In genomic region chr1:90201655-90202054, GRCm38 (mm10) we compare ENCODE assay signal across 22 mouse cellular contexts. TPM values are rescaled to one million over a fixed set of nuclear protein-coding genes. Genes with fewer than 3 reads are reported as not detected.
DNase-seq lines count a peak whose midpoint lies in the region; ATAC-seq and TF ChIP-seq lines count a peak whose summit lies in the region.
"Had no signal": no experiment of that assay in that cellular context is flagged by ENCODE, and none has a peak within 500 bp of the region (broad histone marks: within the 10 kb centered on the region; RNA-seq: fewer than 3 reads in every experiment).

No protein-coding gene starts in this region.

- TF ChIP-seq POLR2A in heart, adult 2 months (IDR thresholded peaks at IDR 0.05; ENCODE audit: insufficient read depth, low read depth, low read length) = no peak
- no peak for TF ChIP-seq POLR2A in ES-Bruce4 (IDR thresholded peaks at IDR 0.05; ENCODE audit: insufficient read depth, low read length)

- no peaks in the 10 kb centered on the region for H3K27me3 ChIP-seq in heart, adult 2 months (ENCODE audit: control insufficient read depth, insufficient read depth, low read length)
- H3K27me3 ChIP-seq in hindbrain, embryonic 15.5 days = peaks cover 8% of the 10 kb centered on the region
- peaks cover 3% of the 10 kb centered on the region for H3K27me3 ChIP-seq in hindbrain, embryonic 16.5 days (replicated peaks; ENCODE audit: control insufficient read depth, insufficient read depth, low read length)
- H3K27me3 ChIP-seq in ES-Bruce4 (ENCODE audit: control insufficient read depth, insufficient read depth, low read length, poor library complexity, severe bottlenecking) = no peaks in the 10 kb centered on the region
- peaks cover 33% of the 10 kb centered on the region for H3K27me3 ChIP-seq in embryonic facial prominence, embryonic 10.5 days (replicated peaks; ENCODE audit: low read depth, poor library complexity, severe bottlenecking)
- H3K27me3 ChIP-seq: embryonic facial prominence, embryonic 12.5 days; stomach, embryonic 15.5 days had no signal

- no peak overlapping the region for H3K9ac ChIP-seq in heart, adult 2 months (ENCODE audit: low read depth, low read length)
- H3K9ac ChIP-seq in hindbrain, embryonic 15.5 days = no peak overlapping the region
- no peak overlapping the region for H3K9ac ChIP-seq in hindbrain, embryonic 16.5 days (ENCODE audit: low read depth, low read length)
- no peak overlapping the region for H3K9ac ChIP-seq in ES-Bruce4 (ENCODE audit: low read depth, poor library complexity, severe bottlenecking)
- H3K9ac ChIP-seq: forebrain, postnatal 0 days; liver, embryonic 12.5 days; liver, postnatal 0 days; stomach, embryonic 15.5 days had no signal

- no peak for TF ChIP-seq EP300 in heart, adult 2 months (IDR thresholded peaks at IDR 0.05; ENCODE audit: insufficient read depth, low read depth, low read length)
- TF ChIP-seq EP300 in ES-Bruce4 (IDR thresholded peaks at IDR 0.05; ENCODE audit: insufficient read depth, low read depth, low read length) = no peak

- no peak for ATAC-seq in hindbrain, embryonic 15.5 days (ENCODE audit: low FRiP score, low read depth)
- ATAC-seq in hindbrain, embryonic 16.5 days = no peak
- ATAC-seq: CD4-positive, CD25-positive, alpha-beta regulatory T cell, adult 4 months; liver, postnatal 0 days had no signal

- H3K4me2 ChIP-seq in hindbrain, embryonic 15.5 days = 0 out of 2 replicates have a peak overlapping the region, but pooled peaks have one; percentile 20
- H3K4me2 ChIP-seq in hindbrain, embryonic 16.5 days (ENCODE audit: low read length) = no peak overlapping the region

- H3K79me2 ChIP-seq in heart, adult 2 months (replicated peaks; ENCODE audit: control insufficient read depth, insufficient read depth, low read length) = no peaks in the 10 kb centered on the region

- H3K4me3 ChIP-seq in heart, adult 2 months = no peak overlapping the region
- no peak overlapping the region for H3K4me3 ChIP-seq in hindbrain, embryonic 15.5 days
- no peak overlapping the region for H3K4me3 ChIP-seq in hindbrain, embryonic 16.5 days (ENCODE audit: low read length)
- no peak overlapping the region for H3K4me3 ChIP-seq in ES-Bruce4 (ENCODE audit: low read depth, low read length)
- H3K4me3 ChIP-seq in embryonic facial prominence, embryonic 10.5 days = no peak overlapping the region; the same call in 1 of the 2 replicates
- H3K4me3 ChIP-seq in layer of hippocampus, adult 2 months = no peak overlapping the region
- H3K4me3 ChIP-seq: embryonic facial prominence, embryonic 12.5 days; forebrain, embryonic 12.5 days; liver, embryonic 12.5 days; stomach, embryonic 15.5 days had no signal

- H3K4me1 ChIP-seq in heart, adult 2 months (ENCODE audit: control insufficient read depth, insufficient read depth, low read length) = peaks cover 6% of the 10 kb centered on the region
- H3K4me1 ChIP-seq in hindbrain, embryonic 15.5 days (replicated peaks) = peaks cover 44% of the 10 kb centered on the region
- peaks cover 29% of the 10 kb centered on the region for H3K4me1 ChIP-seq in hindbrain, embryonic 16.5 days (ENCODE audit: control insufficient read depth, insufficient read depth, low read depth, low read length)
- H3K4me1 ChIP-seq in ES-Bruce4 (ENCODE audit: control insufficient read depth, insufficient read depth, low read length) = peaks cover 3% of the 10 kb centered on the region
- H3K4me1 ChIP-seq in embryonic facial prominence, embryonic 10.5 days = peaks cover 54% of the 10 kb centered on the region

- H3K36me3 ChIP-seq in heart, adult 2 months (ENCODE audit: control insufficient read depth, insufficient read depth, low read length) = no peaks in the 10 kb centered on the region
- no peaks in the 10 kb centered on the region for H3K36me3 ChIP-seq in hindbrain, embryonic 15.5 days
- no peaks in the 10 kb centered on the region for H3K36me3 ChIP-seq in hindbrain, embryonic 16.5 days (ENCODE audit: control insufficient read depth, insufficient read depth, low read length)
- no peaks in the 10 kb centered on the region for H3K36me3 ChIP-seq in ES-Bruce4 (ENCODE audit: control insufficient read depth, insufficient read depth, low read length, poor library complexity, severe bottlenecking)
- no peaks in the 10 kb centered on the region for H3K36me3 ChIP-seq in embryonic facial prominence, embryonic 10.5 days (replicated peaks)
- H3K36me3 ChIP-seq: embryonic facial prominence, embryonic 12.5 days; forebrain, embryonic 12.5 days; heart, embryonic 15.5 days; liver, embryonic 12.5 days; stomach, embryonic 15.5 days had no signal

- 44% methylated on average over 2 of the region's 2 CpGs for WGBS in heart, adult 2 months
- 54% methylated on average over 2 of the region's 2 CpGs for WGBS in hindbrain, embryonic 15.5 days
- 49% methylated on average over 2 of the region's 2 CpGs for WGBS in hindbrain, embryonic 16.5 days
- 58% methylated on average over 2 of the region's 2 CpGs for WGBS in embryonic facial prominence, embryonic 10.5 days

- peak overlapping the region; percentile 59 for H3K27ac ChIP-seq in heart, adult 2 months
- H3K27ac ChIP-seq in hindbrain, embryonic 15.5 days (replicated peaks) = no peak overlapping the region
- no peak overlapping the region for H3K27ac ChIP-seq in hindbrain, embryonic 16.5 days (ENCODE audit: low read depth, low read length)
- peak overlapping the region; percentile 91 for H3K27ac ChIP-seq in ES-Bruce4 (ENCODE audit: insufficient read depth, low read length)
- H3K27ac ChIP-seq in embryonic facial prominence, embryonic 10.5 days (replicated peaks) = peak overlapping the region; percentile 80; the same call in 1 of the 2 replicates
- no peak overlapping the region for H3K27ac ChIP-seq in layer of hippocampus, adult 2 months
- H3K27ac ChIP-seq: liver, embryonic 12.5 days had no signal

- DNase-seq in heart, adult 2 months = no peak
- no peak for DNase-seq in heart, adult 8-10 months (ENCODE audit: low spot score)
- no peak for DNase-seq in embryonic facial prominence, embryonic 10.5 days (ENCODE audit: low spot score)
- DNase-seq in layer of hippocampus, adult 2 months (ENCODE audit: low spot score in 2 of 2) = no peak
- DNase-seq: thymus, adult 18-20 months; thymus, postnatal 25 days had no signal

- intact Hi-C loops in heart, adult 2 months (cut with DNase I) = loop anchor here (1.0 to 5.0 kb wide), 4 partner anchors 37 to 286 kb away; no protein-coding TSS in a partner anchor

- no peak for TF ChIP-seq CTCF in heart, adult 2 months (IDR thresholded peaks at IDR 0.05)
- TF ChIP-seq CTCF in ES-Bruce4 (IDR thresholded peaks at IDR 0.05; ENCODE audit: low read depth, low read length) = no peak
- TF ChIP-seq CTCF in layer of hippocampus, adult 2 months (conservative IDR thresholded peaks at IDR 0.05) = no peak

- no peaks in the 10 kb centered on the region for H3K9me3 ChIP-seq in hindbrain, embryonic 15.5 days
- no peaks in the 10 kb centered on the region for H3K9me3 ChIP-seq in hindbrain, embryonic 16.5 days (ENCODE audit: control insufficient read depth, low read length)
- no peaks in the 10 kb centered on the region for H3K9me3 ChIP-seq in ES-Bruce4 (replicated peaks; ENCODE audit: control insufficient read depth, insufficient read depth, low read length, poor library complexity, severe bottlenecking)
- H3K9me3 ChIP-seq in embryonic facial prominence, embryonic 10.5 days = peaks cover 3% of the 10 kb centered on the region; the same call in 1 of the 2 replicates
- H3K9me3 ChIP-seq: forebrain, embryonic 12.5 days; heart, embryonic 15.5 days; liver, embryonic 12.5 days; stomach, embryonic 15.5 days had no signal

RNA-seq across cellular contexts. Expression of gene Ackr3, which starts 2.1 kb away (rescaled TPM):
- 10 to 100 TPM; 56.5 to 58.0 TPM for total RNA-seq in heart, adult 2 months (2021)
- polyA plus RNA-seq in heart, adult 2 months (2012; rRNA removed) = 186 and 351 TPM in 2 replicates
- total RNA-seq in heart, adult 8-10 months (2022) = 10 to 100 TPM; 46.3 to 71.9 (median 54.9) TPM
- polyA plus RNA-seq in hindbrain, embryonic 15.5 days (2015; fragmentation: Nextera tagmentation; extraction: Ambion mirVana) = 9.6 and 10.4 TPM in 2 replicates
- polyA plus RNA-seq in hindbrain, embryonic 16.5 days (2015; fragmentation: Nextera tagmentation; extraction: Ambion mirVana) = 10.8 and 11.5 TPM in 2 replicates
- polyA plus RNA-seq in ES-Bruce4 (2011; ENCODE audit: insufficient read depth, insufficient read length, low read depth, missing spikeins) = 4.8 and 5.2 TPM in 2 replicates
- 20.0 and 22.4 TPM in 2 replicates for polyA plus RNA-seq in embryonic facial prominence, embryonic 10.5 days (2016; fragmentation: Nextera tagmentation; extraction: Ambion mirVana)
- 10 to 100 TPM; 13.7 to 17.8 TPM for total RNA-seq in layer of hippocampus, adult 2 months (2021)
- total RNA-seq: granulocyte monocyte progenitor cell, adult 5-6 weeks; neutrophil, adult 5-6 weeks had no signal
- polyA plus RNA-seq: CD4-positive, CD25-positive, alpha-beta regulatory T cell, adult 4 months had no signal

RNA-seq across cellular contexts. Expression of gene Iqca, which starts 48.5 kb away (rescaled TPM):
- not detected for total RNA-seq in heart, adult 2 months (2021)
- polyA plus RNA-seq in heart, adult 2 months (2012; rRNA removed) = 0.43 TPM in 1 of 2 replicates, not detected in the other
- total RNA-seq in heart, adult 8-10 months (2022) = not detected
- 0.92 and 1.4 TPM in 2 replicates for polyA plus RNA-seq in hindbrain, embryonic 15.5 days (2015; fragmentation: Nextera tagmentation; extraction: Ambion mirVana)
- polyA plus RNA-seq in hindbrain, embryonic 16.5 days (2015; fragmentation: Nextera tagmentation; extraction: Ambion mirVana) = 0.98 and 1.3 TPM in 2 replicates
- not detected in 2 replicates for polyA plus RNA-seq in ES-Bruce4 (2011; ENCODE audit: insufficient read depth, insufficient read length, low read depth, missing spikeins)
- 0.20 TPM in 1 of 2 replicates, not detected in the other for polyA plus RNA-seq in embryonic facial prominence, embryonic 10.5 days (2016; fragmentation: Nextera tagmentation; extraction: Ambion mirVana)
- total RNA-seq in layer of hippocampus, adult 2 months (2021) = 1 to 10 TPM; 1.6 to 2.4 TPM
- total RNA-seq: adrenal gland, adult 8-10 months; adrenal gland, postnatal 4 days; granulocyte monocyte progenitor cell, adult 5-6 weeks; heart, postnatal 4 days; neutrophil, adult 5-6 weeks had no signal
- polyA plus RNA-seq: CD4-positive, CD25-positive, alpha-beta regulatory T cell, adult 4 months; heart, embryonic 15.5 days; stomach, embryonic 15.5 days had no signal

Comparison
In these comparisons a context has a peak if more than half of its experiments do, and no peak if none do; other contexts are left out.
1. H3K27ac ChIP-seq: peak in heart, adult 2 months (single experiment), ES-Bruce4 (single experiment) and embryonic facial prominence, embryonic 10.5 days (single experiment); none in hindbrain, embryonic 15.5 days (single experiment), hindbrain, embryonic 16.5 days (single experiment) and layer of hippocampus, adult 2 months (single experiment).